7 mouse cellular contexts compared by ENCODE assay signal in genomic region chr13:93496977-93497376, GRCm38 (mm10). TPM values are rescaled to one million over a fixed set of nuclear protein-coding genes. Genes with fewer than 3 reads are reported as not detected.
A peak's percentile ranks its signal among the peaks of the same experiment; 100 is the strongest.
DNase-seq lines count a peak whose midpoint lies in the region; ATAC-seq lines count a peak whose summit lies in the region.

No protein-coding gene starts in this region.

- H3K27ac ChIP-seq in forebrain, embryonic 14.5 days (ENCODE audit: low read depth, low read length): no peak overlapping the region

- peak overlapping the region; percentile 90 for H3K4me2 ChIP-seq in forebrain, embryonic 14.5 days (ENCODE audit: low read length)

- H3K9me3 ChIP-seq in forebrain, embryonic 14.5 days (replicated peaks; ENCODE audit: control insufficient read depth, low read length): no peaks in the 10 kb centered on the region

- no peak for ATAC-seq in forebrain, embryonic 14.5 days

- peak overlapping the region; percentile 97 for H3K4me3 ChIP-seq in forebrain, embryonic 14.5 days (ENCODE audit: low read depth, low read length)

- WGBS in forebrain, embryonic 14.5 days: 16% methylated on average over 1 of the region's 1 CpGs

- H3K4me1 ChIP-seq in forebrain, embryonic 14.5 days (ENCODE audit: control insufficient read depth, insufficient read depth, low read length): peaks cover 21% of the 10 kb centered on the region

- H3K27me3 ChIP-seq in forebrain, embryonic 14.5 days (replicated peaks; ENCODE audit: control insufficient read depth, insufficient read depth, low read length): no peaks in the 10 kb centered on the region

- DNase-seq in thymus, postnatal 0 days (ENCODE audit: low spot score): peak; percentile 3
- DNase-seq in thymus, adult 18-20 months: no peak
- DNase-seq in forebrain, embryonic 14.5 days (ENCODE audit: low spot score): no peak
- DNase-seq in liver: peak; percentile 31
- DNase-seq in cerebellum, adult 11-12 months: no peak
- no peak for DNase-seq in layer of hippocampus, postnatal 10 days (ENCODE audit: low spot score in 2 of 2)
- no peak for DNase-seq in cerebellum, adult 8-10 months

- 0 out of 2 replicates have a peak overlapping the region, but pooled peaks have one; percentile 4 for H3K9ac ChIP-seq in forebrain, embryonic 14.5 days (ENCODE audit: low read length)

- peaks cover 6% of the 10 kb centered on the region; the same call in 1 of the 2 replicates for H3K36me3 ChIP-seq in forebrain, embryonic 14.5 days (ENCODE audit: control insufficient read depth, insufficient read depth, low read length)

RNA-seq across cellular contexts. Expression of gene Jmy, which starts 2.6 kb away (rescaled TPM):
- polyA plus RNA-seq in thymus, postnatal 0 days (2015; fragmentation: Nextera tagmentation; extraction: Ambion mirVana): 4.7 and 6.0 TPM in 2 replicates
- 7.2 and 9.3 TPM in 2 replicates for polyA plus RNA-seq in forebrain, embryonic 14.5 days (2014; fragmentation: Nextera tagmentation; extraction: Ambion mirVana)
- 10 to 100 TPM; 35.4 to 41.6 TPM for total RNA-seq in layer of hippocampus, postnatal 10 days (2021)

Comparison
In these comparisons a context has a peak if more than half of its experiments do, and no peak if none do; other contexts are left out.
1. DNase-seq: peak in thymus, postnatal 0 days (single experiment) and liver (single experiment); none in thymus, adult 18-20 months (0 of 2), forebrain, embryonic 14.5 days (single experiment), cerebellum, adult 11-12 months (single experiment), layer of hippocampus, postnatal 10 days (0 of 2) and cerebellum, adult 8-10 months (single experiment).